In genomic region chr4:26338604-26339003, GRCm38 (mm10) we compare ENCODE assay signal across 17 mouse cellular contexts.
"Had no signal": no experiment of that assay in that cellular context is flagged by ENCODE, and none has a peak within 500 bp of the region (broad histone marks: within the 10 kb centered on the region; RNA-seq: fewer than 3 reads in every experiment).

No protein-coding gene starts in this region.

- H3K4me3 ChIP-seq: liver, embryonic 12.5 days; midbrain, embryonic 10.5 days; midbrain, embryonic 12.5 days; myocyte; neural tube, embryonic 13.5 days; neural tube, embryonic 15.5 days had no signal

- H3K4me1 ChIP-seq: liver, embryonic 12.5 days; midbrain, embryonic 10.5 days; midbrain, embryonic 12.5 days had no signal

- H3K27me3 ChIP-seq: liver, embryonic 12.5 days; midbrain, embryonic 12.5 days; neural tube, embryonic 13.5 days; neural tube, embryonic 15.5 days had no signal

- DNase-seq: lung, adult 18-20 months; lung, embryonic 14.5 days; lung, postnatal 10 days; lung, postnatal 4 days; midbrain, embryonic 14.5 days; right cerebral cortex, postnatal 14 days; thymus, adult 2 months; thymus, postnatal 25 days; thymus, postnatal 4 days had no signal

- H3K27ac ChIP-seq: liver, embryonic 12.5 days; liver, embryonic 14.5 days; midbrain, embryonic 10.5 days; midbrain, embryonic 12.5 days; neural tube, embryonic 13.5 days; neural tube, embryonic 15.5 days had no signal

- ATAC-seq: liver, embryonic 12.5 days; midbrain, embryonic 16.5 days had no signal
